Mouse (Mus musculus): ENCODE results near the gene Eml2.
A peak's percentile ranks its signal among the peaks of the same experiment; 100 is the strongest.

Gene Eml2

DNA sequence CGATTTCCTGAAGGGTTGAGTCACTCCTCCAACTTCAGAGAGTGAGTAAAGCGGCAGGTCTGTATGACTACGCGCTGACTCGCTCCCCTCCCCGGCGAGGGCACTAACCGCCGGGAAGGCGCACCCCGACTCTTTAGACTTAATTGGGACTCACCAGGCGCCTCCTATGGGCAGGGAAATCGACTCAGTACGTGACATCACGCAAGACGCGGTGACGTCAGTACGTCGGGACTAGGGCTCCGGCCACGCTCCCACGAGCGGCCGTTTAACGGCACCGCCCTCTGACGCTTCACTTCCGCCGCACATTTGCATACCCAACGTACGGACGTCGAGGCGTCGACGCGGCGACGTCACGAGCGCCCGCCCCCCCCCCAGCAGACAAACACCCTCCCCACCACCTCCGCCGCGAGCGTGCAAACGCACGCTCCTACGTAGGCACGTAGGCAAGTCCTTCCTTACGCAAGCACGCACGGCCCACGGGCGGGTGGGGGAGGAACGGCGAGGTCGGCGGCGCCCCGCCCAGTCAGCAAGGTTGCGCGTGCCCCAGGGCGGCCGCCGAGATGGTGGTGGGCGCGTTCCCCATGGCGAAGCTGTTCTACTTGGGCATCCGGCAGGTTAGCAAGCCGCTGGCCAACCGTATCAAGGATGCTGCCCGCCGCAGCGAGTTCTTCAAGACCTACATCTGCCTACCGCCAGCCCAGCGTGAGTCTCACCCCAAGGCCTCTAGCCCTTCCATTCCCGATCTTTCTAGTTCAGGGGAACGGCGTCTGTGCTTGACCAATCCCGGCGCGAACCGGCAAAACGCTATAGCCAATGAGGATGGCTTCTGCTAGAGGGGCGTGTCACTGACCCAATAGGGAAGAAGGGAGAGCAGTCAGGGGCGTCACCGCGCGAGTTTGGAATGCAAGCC lies 51.9 kb downstream of the Eml2 start, which contains the start of gene Opa3:
Gene Opa3, plus strand, starts transcription at position 452 of the 910 bp plus-strand sequence.
- peak; percentile 100 for DNase-seq (ENCODE audit: extremely low spot score, low read depth, low spot score)

- no peak for DNase-seq (ENCODE audit: extremely low spot score, low read depth, low spot score)
Measured at GRCm38 (mm10) chr7:19228793-19229148, 52.5 kb downstream of the Eml2 start.

DNA sequence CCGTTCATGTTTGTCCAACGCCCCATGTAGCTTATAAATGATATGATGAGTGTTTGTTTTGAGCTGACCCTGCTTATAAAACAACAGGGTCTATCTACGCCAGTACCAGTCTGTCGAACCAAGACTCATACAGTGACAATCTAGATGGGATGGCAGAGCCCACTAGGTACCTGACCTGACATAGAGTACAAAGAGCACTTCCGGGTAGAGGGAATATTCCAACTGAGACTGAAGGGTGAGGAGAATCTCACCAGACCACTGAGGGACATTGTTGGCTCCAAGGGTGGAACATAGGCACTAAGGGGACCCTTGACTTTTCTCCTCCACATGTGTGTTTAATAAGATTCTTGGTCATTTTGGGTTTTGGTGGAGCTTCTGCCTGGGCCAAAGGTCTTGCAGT lies 53.2 kb downstream of the Eml2 start:
- DNase-seq (ENCODE audit: extremely low spot score, low read depth, low spot score): no peak

DNA sequence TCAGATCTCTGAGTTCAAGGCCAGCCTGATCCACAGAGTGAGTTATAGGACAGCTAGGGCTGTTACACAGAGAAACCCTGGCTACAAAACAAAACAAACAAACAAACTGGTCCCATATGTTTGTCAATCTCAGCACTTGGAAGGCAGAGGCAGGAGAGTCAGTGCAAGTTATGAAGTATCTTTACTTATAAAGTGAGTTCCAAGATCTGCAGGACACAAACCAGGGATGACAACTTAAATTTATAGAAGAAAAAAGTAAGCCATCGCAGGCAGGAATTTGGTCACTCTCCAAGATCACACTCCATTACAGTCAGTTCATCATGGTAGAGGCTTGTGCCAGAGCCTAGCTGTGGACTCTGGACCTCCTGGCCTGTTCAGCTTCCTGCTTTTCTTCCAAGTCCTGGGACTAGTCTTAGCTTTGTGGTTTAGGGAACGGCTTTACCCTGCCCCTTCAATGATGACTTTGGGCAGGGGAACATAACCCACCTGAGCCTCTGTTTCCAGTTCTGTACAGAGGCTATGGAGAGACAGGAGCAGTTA lies 53.9 kb downstream of the Eml2 start:
- DNase-seq (ENCODE audit: extremely low spot score, low read depth, low spot score): no peak

- DNase-seq (ENCODE audit: extremely low spot score, low read depth, low spot score): no peak
Measured at GRCm38 (mm10) chr7:19230899-19231298, 54.7 kb downstream of the Eml2 start.

DNA sequence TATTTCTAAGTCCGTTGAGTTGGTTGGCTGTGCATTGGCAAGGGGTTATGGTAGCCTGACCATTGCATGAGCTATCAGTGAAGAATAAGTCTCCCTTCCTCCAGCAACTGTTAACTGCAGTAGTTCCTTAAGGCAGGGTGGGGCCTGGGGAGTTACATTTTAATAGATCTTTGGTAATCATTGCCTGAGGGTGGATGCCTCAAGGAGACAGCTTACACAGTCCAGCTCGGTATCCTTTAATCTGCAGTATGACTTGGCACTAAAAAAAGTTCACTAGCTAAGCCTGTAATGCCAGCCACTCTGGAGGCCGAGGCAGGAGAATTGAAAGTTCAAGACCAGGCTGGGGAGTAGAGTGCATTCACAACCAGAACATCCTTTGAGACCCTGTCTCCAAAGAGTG lies 55.6 kb downstream of the Eml2 start:
- DNase-seq (ENCODE audit: extremely low spot score, low read depth, low spot score): no peak

GRCm38 (mm10) chr7:19234652-19235051 lies 58.4 kb downstream of the Eml2 start:
- DNase-seq (ENCODE audit: extremely low spot score, low read depth, low spot score): no peak

GRCm38 (mm10) chr7:19235092-19235671 lies 59.0 kb downstream of the Eml2 start:
- DNase-seq (ENCODE audit: extremely low spot score, low read depth, low spot score): no peak

DNA sequence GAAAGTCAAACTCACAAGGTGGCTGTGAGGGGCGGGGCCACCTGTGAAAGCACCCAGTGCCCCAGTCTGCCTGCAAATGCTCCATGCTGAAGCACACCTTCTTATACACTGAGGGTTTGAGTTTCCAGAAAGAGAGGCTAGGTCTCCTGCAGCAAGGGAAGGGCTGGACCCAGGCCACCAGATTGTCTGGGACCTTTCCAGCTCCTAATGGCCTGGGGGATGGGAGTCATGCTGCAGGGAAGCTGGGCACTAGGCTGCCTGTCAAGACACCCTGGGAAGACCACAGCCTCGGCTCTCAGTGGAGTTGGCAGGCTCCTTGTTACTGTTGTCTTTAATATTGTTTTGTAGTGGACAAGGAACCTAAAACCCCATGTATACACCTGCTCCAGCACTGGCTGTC lies 60.2 kb downstream of the Eml2 start:
- no peak for DNase-seq (ENCODE audit: extremely low spot score, low read depth, low spot score)

GRCm38 (mm10) chr7:19238344-19238743 lies 62.1 kb downstream of the Eml2 start:
- no peak for DNase-seq (ENCODE audit: extremely low spot score, low read depth, low spot score)

DNA sequence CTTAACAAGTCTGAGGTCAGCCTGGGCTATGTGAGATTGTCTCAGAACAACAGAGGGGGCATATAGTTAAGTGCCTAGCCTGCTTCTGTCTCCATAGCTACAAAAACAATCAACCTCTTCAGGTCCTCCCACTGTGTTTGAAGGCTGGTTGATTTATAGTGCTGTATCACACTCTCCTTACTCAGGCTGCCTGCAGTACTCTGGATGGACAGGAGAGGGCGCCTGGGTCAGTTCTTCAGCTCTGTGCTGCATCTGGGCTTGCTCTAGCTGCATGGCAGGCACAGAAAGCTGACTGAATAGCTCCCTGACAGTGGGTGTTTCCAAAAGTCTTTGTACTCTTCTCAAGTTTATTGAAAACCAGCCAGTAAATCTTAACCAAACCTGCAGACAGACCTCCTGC lies 63.2 kb downstream of the Eml2 start:
- peak; percentile 78 for DNase-seq (ENCODE audit: extremely low spot score, low read depth, low spot score)

DNA sequence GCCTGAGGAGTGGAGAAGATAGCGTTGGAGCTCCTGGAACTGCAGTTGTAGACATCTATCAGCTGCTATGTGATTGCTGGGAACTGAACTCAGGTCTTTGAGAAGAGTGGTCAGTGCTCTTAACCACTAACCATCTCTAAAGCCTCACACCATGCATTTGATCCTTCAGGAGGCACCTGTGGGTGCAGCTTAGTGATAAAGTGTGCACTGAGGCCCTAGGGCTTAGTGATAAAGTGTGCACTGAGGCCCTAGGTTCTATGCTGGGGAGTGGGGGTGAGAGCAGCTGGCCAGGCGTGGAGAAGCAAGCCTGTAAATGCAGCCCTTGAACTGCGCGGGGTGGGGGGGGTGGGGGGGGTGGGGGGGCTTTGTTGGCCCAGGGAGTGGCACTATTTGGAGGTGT lies 63.8 kb downstream of the Eml2 start:
- no peak for DNase-seq (ENCODE audit: extremely low spot score, low read depth, low spot score)

- DNase-seq (ENCODE audit: extremely low spot score, low read depth, low spot score): no peak
Measured at GRCm38 (mm10) chr7:19240905-19241463, 64.8 kb downstream of the Eml2 start.

DNA sequence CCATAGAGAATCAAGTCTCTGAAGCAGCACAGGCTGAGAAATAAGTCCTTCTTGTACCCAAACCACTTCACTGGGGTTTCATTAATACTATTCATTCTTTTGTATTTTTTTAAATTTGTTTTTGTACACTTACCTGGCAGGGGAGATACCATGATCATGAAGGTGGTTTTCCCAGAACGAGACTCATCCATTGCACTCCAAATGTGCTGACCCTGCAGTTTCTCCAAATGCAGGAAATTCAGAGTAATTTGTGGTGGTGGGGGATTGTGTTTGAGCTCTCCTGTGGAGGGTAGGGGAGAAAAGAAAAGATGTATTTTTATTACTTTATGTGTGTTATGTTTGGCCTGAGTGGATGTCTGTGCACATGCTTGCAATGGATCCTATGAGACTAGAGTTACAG lies 65.8 kb downstream of the Eml2 start:
- no peak for DNase-seq (ENCODE audit: extremely low spot score, low read depth, low spot score)

GRCm38 (mm10) chr7:19243858-19244257 lies 67.6 kb downstream of the Eml2 start:
- DNase-seq (ENCODE audit: extremely low spot score, low read depth, low spot score): no peak

DNA sequence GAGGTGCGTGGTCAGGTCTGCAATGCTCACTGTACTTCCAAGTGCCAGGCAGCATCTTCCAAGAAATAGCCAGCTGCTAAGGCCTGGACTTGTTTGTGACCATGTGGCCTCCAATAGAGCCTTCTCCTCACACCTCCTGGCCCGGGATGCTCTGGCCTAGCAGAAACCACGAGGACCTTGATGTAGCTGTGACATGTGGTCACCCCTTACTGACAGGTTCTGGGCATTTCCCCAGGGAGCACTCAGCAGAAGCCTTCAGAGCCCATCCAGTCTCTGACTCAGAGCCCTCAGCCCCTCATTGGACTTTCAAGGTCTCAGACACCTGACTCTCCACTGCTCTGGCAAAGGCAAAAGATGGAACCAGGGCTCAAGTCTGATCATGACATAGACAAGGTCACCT lies 68.9 kb downstream of the Eml2 start:
- no peak for DNase-seq (ENCODE audit: extremely low spot score, low read depth, low spot score)

DNA sequence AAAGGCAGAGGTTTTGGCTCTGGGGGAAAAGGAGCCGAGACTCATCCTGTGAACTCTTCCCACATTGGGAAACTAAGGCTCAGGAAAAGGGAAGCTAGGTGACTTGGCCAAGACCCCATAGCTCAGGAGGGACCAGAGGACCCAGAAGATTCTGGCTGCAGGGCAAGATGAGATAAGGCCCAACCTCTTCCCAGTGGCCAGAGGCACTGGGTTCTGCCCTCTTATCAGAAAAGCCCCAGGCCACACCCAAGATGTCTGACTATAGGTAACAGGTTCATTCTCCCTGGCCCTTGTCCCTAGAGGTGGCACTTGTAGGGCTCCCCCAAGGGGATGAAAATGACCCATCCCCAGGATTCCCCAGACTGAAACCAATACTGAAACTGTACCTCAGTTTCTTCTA lies 70.6 kb downstream of the Eml2 start:
- no peak for DNase-seq (ENCODE audit: extremely low spot score, low read depth, low spot score)

GRCm38 (mm10) chr7:19247511-19247910 lies 71.3 kb downstream of the Eml2 start:
- DNase-seq (ENCODE audit: extremely low spot score, low read depth, low spot score): no peak

- DNase-seq (ENCODE audit: extremely low spot score, low read depth, low spot score): no peak
Measured at GRCm38 (mm10) chr7:19252078-19252477, 75.9 kb downstream of the Eml2 start.

- DNase-seq (ENCODE audit: extremely low spot score, low read depth, low spot score): no peak
Measured at GRCm38 (mm10) chr7:19253437-19253836, 77.2 kb downstream of the Eml2 start.

DNA sequence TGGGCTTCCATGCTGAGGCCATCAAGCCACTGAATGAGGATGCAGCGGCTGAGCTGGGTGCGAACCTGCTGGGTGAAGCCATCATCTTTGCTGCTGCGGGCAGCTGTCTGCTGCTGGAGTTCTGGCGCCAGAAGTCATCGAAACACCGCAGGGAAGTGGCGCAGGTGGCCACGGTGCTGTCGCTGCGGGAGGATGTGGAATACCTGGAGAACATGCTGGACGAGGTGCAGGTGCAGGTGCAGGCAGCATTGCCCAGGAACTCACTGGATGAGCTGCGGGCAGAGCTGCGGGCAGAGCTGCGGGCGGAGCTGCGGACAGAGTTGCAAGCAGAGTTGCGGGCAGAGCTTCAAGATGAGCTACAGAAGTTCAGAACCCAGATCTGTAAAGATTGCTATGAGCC lies 79.2 kb downstream of the Eml2 start:
- no peak for DNase-seq (ENCODE audit: extremely low spot score, low read depth, low spot score)
